Mouse (Mus musculus): ENCODE measurements around the gene Tfe3. TPM values are rescaled to one million over a fixed set of nuclear protein-coding genes. Genes with fewer than 3 reads are reported as not detected.

Gene Tfe3
- polyA plus RNA-seq, 1 experiment from 2014 or later: 20.0 TPM

DNA sequence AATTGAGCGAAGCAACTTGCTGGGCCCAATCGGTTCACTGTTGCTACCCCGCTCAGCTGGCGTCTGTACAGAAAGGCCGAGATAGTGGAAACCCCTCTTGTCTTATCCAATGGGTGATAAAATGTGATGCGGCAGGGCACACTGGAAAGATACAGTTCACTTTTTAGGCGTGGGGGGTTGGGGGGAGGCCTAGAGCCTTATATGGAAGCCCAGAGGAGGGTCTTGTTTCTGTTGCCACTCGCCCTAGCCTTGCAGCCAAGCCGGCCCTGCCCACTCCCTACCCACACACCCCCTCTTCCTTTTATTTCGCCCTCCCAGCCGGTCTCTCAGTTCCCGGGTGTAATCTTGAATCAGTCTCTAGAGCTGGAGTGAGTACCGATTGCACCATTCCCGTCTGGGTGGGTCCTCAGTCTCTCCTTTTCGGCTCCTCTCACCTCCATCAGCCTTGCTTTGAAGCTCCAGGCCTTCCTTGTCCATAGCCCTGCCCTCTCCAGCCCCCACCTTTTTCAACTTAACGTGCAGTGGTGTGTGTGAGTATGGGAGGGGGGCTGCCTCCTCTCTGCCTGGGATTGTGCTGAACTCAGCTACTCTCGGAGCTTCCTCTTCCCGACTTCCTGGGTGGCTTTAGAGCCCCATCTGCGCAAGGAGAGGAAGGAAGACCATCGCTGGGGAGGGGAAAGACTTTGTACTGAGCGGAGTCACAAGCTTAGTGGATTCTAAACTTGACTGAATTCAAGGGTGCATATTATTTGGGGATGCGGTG, 1.5 kb downstream of the Tfe3 start:
- no peak overlapping the region for H3K27ac ChIP-seq

GRCm38 (mm10) chrX:7764657-7765280, 2.4 kb downstream of the Tfe3 start:
- WGBS: 16% methylated on average over 9 of the region's 9 CpGs
- H3K9ac ChIP-seq: peak overlapping the region; percentile 74; the same call in 1 of the 2 replicates

More for the DNA sequence above, 1.5 kb downstream of the Tfe3 start:
- no peak for ATAC-seq
- Histone ChIP-seq H3K27me3 (no peaks in the 10 kb centered on the region), H3K36me3 (ENCODE audit: poor library complexity, severe bottlenecking) (peaks cover 24% of the 10 kb centered on the region; the same call in 1 of the 2 replicates), H3K4me2 (peak overlapping the region; percentile 70), H3K4me1 (peaks cover 21% of the 10 kb centered on the region), H3K9ac (peak overlapping the region; percentile 74), H3K9me3 (replicated peaks) (no peaks in the 10 kb centered on the region), H3K4me3 (peak overlapping the region; percentile 61)
- 24% methylated on average over 22 of the region's 22 CpGs for WGBS

GRCm38 (mm10) chrX:7765281-7765670, 2.9 kb downstream of the Tfe3 start:
- Histone ChIP-seq H3K4me2 (peak overlapping the region; percentile 70), H3K36me3 (ENCODE audit: poor library complexity, severe bottlenecking) (peaks cover 30% of the 10 kb centered on the region; the same call in 1 of the 2 replicates), H3K27ac (no peak overlapping the region), H3K9ac (peak overlapping the region; percentile 37; the same call in 1 of the 2 replicates), H3K27me3 (no peaks in the 10 kb centered on the region), H3K4me3 (peak overlapping the region; percentile 61), H3K4me1 (peaks cover 21% of the 10 kb centered on the region), H3K9me3 (replicated peaks) (no peaks in the 10 kb centered on the region)
- no peak for ATAC-seq
- 26% methylated on average over 12 of the region's 13 CpGs for WGBS

More at GRCm38 (mm10) chrX:7764657-7765280, 2.4 kb downstream of the Tfe3 start:
- H3K27ac ChIP-seq: no peak overlapping the region
- H3K36me3 ChIP-seq (ENCODE audit: poor library complexity, severe bottlenecking): peaks cover 25% of the 10 kb centered on the region; the same call in 1 of the 2 replicates
- no peak for ATAC-seq
- no peaks in the 10 kb centered on the region for H3K9me3 ChIP-seq (replicated peaks)
- peak overlapping the region; percentile 70 for H3K4me2 ChIP-seq
- H3K4me1 ChIP-seq: peaks cover 21% of the 10 kb centered on the region
- peak overlapping the region; percentile 61 for H3K4me3 ChIP-seq
- H3K27me3 ChIP-seq: no peaks in the 10 kb centered on the region

DNA sequence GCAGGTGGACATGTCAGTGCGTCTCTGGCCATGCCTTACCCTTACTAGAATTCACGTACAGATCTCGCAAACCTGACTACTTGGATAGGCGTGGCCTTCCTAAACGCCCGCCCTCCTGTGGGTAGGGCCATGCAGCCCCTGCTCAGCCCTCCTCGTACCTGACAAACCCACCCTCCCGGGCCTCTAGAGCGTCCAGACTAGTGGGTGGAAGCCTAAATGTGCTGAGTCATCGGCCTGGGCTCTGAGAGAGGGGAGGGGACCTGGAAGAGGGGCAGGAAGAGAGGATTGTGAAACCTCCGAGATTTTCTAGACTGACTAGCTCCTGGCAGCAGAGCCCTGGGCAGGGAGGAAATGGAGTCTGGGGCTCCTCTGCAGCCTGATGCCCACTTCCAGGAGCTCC, 3.4 kb downstream of the Tfe3 start:
- peaks cover 21% of the 10 kb centered on the region for H3K4me1 ChIP-seq
- ATAC-seq: peak; percentile 31; the same call in 1 of the 2 replicates
- WGBS: 26% methylated on average over 11 of the region's 11 CpGs

DNA sequence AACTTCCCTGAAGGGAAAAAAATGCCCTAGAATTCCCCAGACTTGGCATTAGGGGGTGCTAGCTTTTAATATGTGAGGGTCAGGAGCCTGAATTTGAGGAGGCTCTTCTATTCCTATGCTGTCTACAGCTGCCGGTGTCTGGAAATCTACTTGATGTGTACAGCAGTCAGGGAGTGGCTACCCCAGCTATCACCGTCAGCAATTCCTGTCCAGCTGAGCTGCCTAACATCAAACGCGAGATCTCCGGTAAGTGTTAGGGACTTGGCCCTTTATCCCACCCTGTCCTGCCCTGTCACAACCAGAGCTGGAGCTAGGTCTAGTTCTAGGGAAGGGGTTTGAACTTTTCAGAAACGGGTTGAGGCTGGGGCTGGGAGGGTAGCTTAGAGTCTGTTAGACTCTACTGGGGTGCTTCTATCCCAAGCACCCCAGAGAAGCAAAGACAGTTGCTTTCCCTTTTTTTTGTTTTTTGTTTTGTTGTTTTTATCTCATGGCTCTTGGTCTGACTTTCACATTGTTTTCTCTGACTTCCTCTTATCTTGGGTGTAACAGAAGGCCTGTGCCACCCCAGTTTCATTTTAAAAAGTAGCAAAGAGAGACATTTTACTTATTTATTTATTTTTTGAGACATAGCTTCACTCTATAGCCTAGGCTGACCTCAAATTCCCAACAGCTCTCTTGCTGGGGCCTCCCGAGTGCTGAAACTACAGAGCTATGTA, 7.1 kb downstream of the Tfe3 start:
- Histone ChIP-seq H3K27me3 (no peaks in the 10 kb centered on the region), H3K9me3 (replicated peaks) (no peaks in the 10 kb centered on the region; the same call in 1 of the 2 replicates), H3K9ac (no peak overlapping the region), H3K4me3 (no peak overlapping the region), H3K4me2 (no peak overlapping the region), H3K4me1 (peaks cover 12% of the 10 kb centered on the region), H3K36me3 (ENCODE audit: poor library complexity, severe bottlenecking) (peaks cover 55% of the 10 kb centered on the region; the same call in 1 of the 2 replicates), H3K27ac (no peak overlapping the region)
- WGBS: 93% methylated on average over 7 of the region's 7 CpGs
- no peak for ATAC-seq

More for the DNA sequence above, 3.4 kb downstream of the Tfe3 start:
- H3K9ac ChIP-seq: peak overlapping the region; percentile 37; the same call in 1 of the 2 replicates
- H3K27ac ChIP-seq: no peak overlapping the region
- peak overlapping the region; percentile 61 for H3K4me3 ChIP-seq
- H3K4me2 ChIP-seq: peak overlapping the region; percentile 70
- peaks cover 34% of the 10 kb centered on the region; the same call in 1 of the 2 replicates for H3K36me3 ChIP-seq (ENCODE audit: poor library complexity, severe bottlenecking)
- no peaks in the 10 kb centered on the region for H3K27me3 ChIP-seq
- H3K9me3 ChIP-seq (replicated peaks): no peaks in the 10 kb centered on the region

GRCm38 (mm10) chrX:7772766-7773165, 10.4 kb downstream of the Tfe3 start:
- ATAC-seq: no peak
- WGBS: 54% methylated on average over 2 of the region's 2 CpGs
- Histone ChIP-seq H3K27ac (no peak overlapping the region), H3K36me3 (ENCODE audit: poor library complexity, severe bottlenecking) (peaks cover 41% of the 10 kb centered on the region; the same call in 1 of the 2 replicates), H3K27me3 (no peaks in the 10 kb centered on the region), H3K4me2 (no peak overlapping the region), H3K9me3 (replicated peaks) (no peaks in the 10 kb centered on the region; the same call in 1 of the 2 replicates), H3K9ac (no peak overlapping the region), H3K4me1 (no peaks in the 10 kb centered on the region), H3K4me3 (no peak overlapping the region)

- H3K27me3 ChIP-seq: no peaks in the 10 kb centered on the region
- no peak for ATAC-seq
- no peak overlapping the region for H3K4me3 ChIP-seq
- WGBS: 75% methylated on average over 9 of the region's 9 CpGs
- no peak overlapping the region for H3K27ac ChIP-seq
- no peaks in the 10 kb centered on the region for H3K4me1 ChIP-seq
- no peak overlapping the region for H3K9ac ChIP-seq
- peaks cover 22% of the 10 kb centered on the region; the same call in 1 of the 2 replicates for H3K36me3 ChIP-seq (ENCODE audit: poor library complexity, severe bottlenecking)
- no peaks in the 10 kb centered on the region; the same call in 1 of the 2 replicates for H3K9me3 ChIP-seq (replicated peaks)
- no peak overlapping the region for H3K4me2 ChIP-seq
These were observed 13.3 kb downstream of the Tfe3 start for GRCm38 (mm10) chrX:7775501-7776205.

DNA sequence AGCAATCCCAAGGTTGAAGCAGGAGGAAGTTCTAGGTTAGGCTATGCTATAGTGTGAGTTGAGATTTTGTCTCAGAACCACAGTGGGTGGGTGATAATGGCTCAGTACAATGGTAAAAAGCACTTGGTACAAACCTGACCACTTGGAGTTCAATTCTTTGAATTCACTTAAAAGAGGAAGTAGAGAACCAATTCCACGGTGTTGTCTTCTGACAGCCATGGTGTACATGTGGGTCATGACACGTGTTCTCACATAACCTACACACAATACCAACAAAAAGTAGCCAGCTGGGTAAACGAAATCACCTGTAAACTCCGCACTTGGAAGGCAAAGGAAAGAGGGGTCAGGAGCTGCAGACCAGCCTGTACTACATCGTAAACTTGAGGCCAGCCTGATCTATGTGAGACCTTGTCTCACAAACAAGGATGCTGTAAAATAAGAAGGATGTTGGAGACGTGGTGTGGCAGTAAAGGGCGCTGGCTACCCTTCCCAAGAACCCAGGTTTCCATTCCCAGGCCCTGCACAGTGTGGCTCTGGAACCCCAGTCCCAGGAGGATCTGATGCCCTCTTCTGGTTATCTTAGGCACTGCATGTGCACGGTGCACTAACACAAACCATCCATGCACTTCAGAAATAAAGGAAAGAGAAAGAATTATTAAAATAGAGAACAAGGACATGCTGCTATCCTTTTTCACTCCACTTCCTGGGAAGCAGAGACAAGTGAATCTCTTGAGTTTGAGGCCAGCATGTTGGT, 14.1 kb downstream of the Tfe3 start:
- Histone ChIP-seq H3K4me2 (no peak overlapping the region), H3K4me3 (no peak overlapping the region), H3K4me1 (no peaks in the 10 kb centered on the region), H3K27ac (no peak overlapping the region), H3K27me3 (no peaks in the 10 kb centered on the region), H3K9me3 (replicated peaks) (no peaks in the 10 kb centered on the region), H3K36me3 (ENCODE audit: poor library complexity, severe bottlenecking) (peaks cover 16% of the 10 kb centered on the region; the same call in 1 of the 2 replicates), H3K9ac (no peak overlapping the region)
- ATAC-seq: peak; percentile 59
- WGBS: 48% methylated on average over 8 of the region's 8 CpGs

- Histone ChIP-seq H3K36me3 (ENCODE audit: poor library complexity, severe bottlenecking) (peaks cover 8% of the 10 kb centered on the region; the same call in 1 of the 2 replicates), H3K4me2 (no peak overlapping the region), H3K9ac (no peak overlapping the region), H3K27me3 (no peaks in the 10 kb centered on the region), H3K4me1 (no peaks in the 10 kb centered on the region), H3K9me3 (replicated peaks) (no peaks in the 10 kb centered on the region), H3K27ac (no peak overlapping the region), H3K4me3 (no peak overlapping the region)
- no peak for ATAC-seq
- 84% methylated on average over 7 of the region's 7 CpGs for WGBS
These were observed 16.3 kb downstream of the Tfe3 start for GRCm38 (mm10) chrX:7778450-7779244.

- 14% methylated on average over 3 of the region's 3 CpGs for WGBS
- no peak for ATAC-seq
- no peaks in the 10 kb centered on the region for H3K4me1 ChIP-seq
These were observed 16.9 kb downstream of the Tfe3 start for GRCm38 (mm10) chrX:7779294-7779693.

More at GRCm38 (mm10) chrX:7779294-7779693, 16.9 kb downstream of the Tfe3 start:
- H3K9me3 ChIP-seq (replicated peaks): no peaks in the 10 kb centered on the region
- no peak overlapping the region for H3K9ac ChIP-seq
- H3K27ac ChIP-seq: no peak overlapping the region
- peaks cover 2% of the 10 kb centered on the region; the same call in 1 of the 2 replicates for H3K36me3 ChIP-seq (ENCODE audit: poor library complexity, severe bottlenecking)
- H3K27me3 ChIP-seq: no peaks in the 10 kb centered on the region
- H3K4me2 ChIP-seq: no peak overlapping the region
- no peak overlapping the region for H3K4me3 ChIP-seq
